Mouse (Mus musculus) layer of hippocampus, adult 2 months (tissue): ENCODE results near the gene Vwa7. TPM values are rescaled to one million over a fixed set of nuclear protein-coding genes. Genes with fewer than 3 reads are reported as not detected.
"Not testable (repeated sequence)": the region's sequence is repeated elsewhere in the genome, so short reads cannot be mapped to it uniquely, and the experiment has no call there.

Experiments used
- DNase-seq, 2 experiments: peaks; one replicate each; pipeline ENCODE4 v3.0.0; 2022; ENCODE audit warnings: low spot score in 2 of 2
- H3K27ac ChIP-seq: fragments of 200-600 bp; 2 replicates; pipeline ENCODE4 v1.8.1; 2022
- H3K4me3 ChIP-seq: fragments of 200-600 bp; 2 replicates; pipeline ENCODE4 v1.8.1; 2022; ENCODE audit warnings: mild to moderate bottlenecking
- CTCF ChIP-seq: fragments of 200-600 bp; conservative IDR thresholded peaks from 2 replicates; pipeline ENCODE4 v1.8.1; 2022; ENCODE audit warnings: antibody characterized with exemption, mild to moderate bottlenecking, moderate library complexity
- long read RNA-seq, 2 experiments: library from polyadenylated mRNA; stranded (forward); transcript quantifications; one replicate each; pipeline ENCODE4 v2.0.0; 2021; ENCODE audit warnings: borderline mapping rate in 2 of 2
- total RNA-seq, 2 experiments: library from RNA; stranded (reverse); gene quantifications; 2 replicates each; pipeline ENCODE4 v1.2.3; 2021

Gene Vwa7
- total RNA-seq = under 1 TPM; 0.20 to 0.26 TPM
- long read RNA-seq, experiment 1 = 0 reads
- long read RNA-seq, experiment 2 = 0 reads

GRCm38 (mm10) chr17:35016376-35016775, at the start of gene Vwa7:
Gene Vwa7, plus strand, starts transcription at chr17:35016579.
- TF ChIP-seq CTCF = no peak
- Histone ChIP-seq H3K27ac (no peak within 1 kb of the TSS), H3K4me3 (no peak within 1 kb of the TSS)
- no peak for DNase-seq

DNA sequence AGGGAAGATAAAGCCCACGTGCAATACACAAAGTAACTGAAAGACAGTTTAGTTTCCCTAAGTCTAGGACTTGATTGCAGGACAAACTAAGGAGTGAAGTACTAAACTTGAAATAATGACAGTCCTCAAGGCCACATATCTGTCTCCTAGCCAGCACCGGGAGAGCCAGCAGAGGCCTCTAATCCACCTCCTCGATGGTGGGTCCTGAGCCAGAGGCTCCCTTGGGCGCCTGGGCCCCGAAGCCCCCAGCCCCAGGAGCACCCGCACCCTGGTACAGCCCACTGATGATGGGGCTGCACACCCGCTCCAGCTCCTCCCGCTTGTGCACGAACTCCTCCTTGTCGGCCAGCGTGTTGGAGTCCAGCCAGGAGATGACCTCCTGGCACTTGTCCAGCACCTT, 46.6 kb upstream of the Vwa7 start, which contains the start of gene Gm20481:
Gene Gm20481 (plus strand): TSS at position 91 of the 400 bp plus-strand sequence.
- H3K27ac ChIP-seq, DNase-seq, H3K4me3 ChIP-seq: not testable (repeated sequence)

DNA sequence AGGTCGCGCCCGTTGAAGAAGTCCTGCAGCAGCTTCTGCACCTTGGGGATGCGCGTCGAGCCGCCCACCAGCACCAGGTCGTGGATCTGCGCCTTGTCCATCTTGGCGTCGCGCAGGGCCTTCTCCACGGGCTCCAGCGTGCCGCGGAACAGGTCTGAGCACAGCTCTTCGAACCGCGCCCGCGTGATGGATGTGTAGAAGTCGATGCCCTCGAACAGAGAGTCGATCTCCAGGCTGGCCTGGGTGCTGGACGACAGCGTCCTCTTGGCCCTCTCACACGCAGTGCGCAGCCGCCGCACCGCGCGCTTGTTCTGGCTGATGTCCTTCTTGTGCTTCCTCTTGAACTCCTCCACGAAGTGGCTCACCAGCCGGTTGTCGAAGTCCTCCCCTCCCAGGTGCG, 45.5 kb upstream of the Vwa7 start:
- DNase-seq, H3K4me3 ChIP-seq, H3K27ac ChIP-seq: not testable (repeated sequence)

GRCm38 (mm10) chr17:34971694-34972068, 44.7 kb upstream of the Vwa7 start:
- not testable (repeated sequence) for H3K27ac ChIP-seq, DNase-seq
- peak overlapping the region; percentile 59 for H3K4me3 ChIP-seq

GRCm38 (mm10) chr17:34972069-34972749, 44.2 kb upstream of the Vwa7 start, which contains the start of the genes Hspa1a and Hspa1l:
Gene Hspa1a, minus strand, starts transcription at chr17:34972156.
Gene Hspa1l, plus strand, starts transcription at chr17:34972703.
- DNase-seq = peak; percentile 61 to 71
- H3K27ac ChIP-seq = peak within 1 kb of the TSS; percentile 81
- H3K4me3 ChIP-seq = peak within 1 kb of the TSS; percentile 59

GRCm38 (mm10) chr17:34975581-34976492, 40.5 kb upstream of the Vwa7 start:
- no peak overlapping the region for H3K27ac ChIP-seq
- no peak overlapping the region for H3K4me3 ChIP-seq
- no peak for TF ChIP-seq CTCF
- DNase-seq = no peak

GRCm38 (mm10) chr17:34977000-34977399, 39.4 kb upstream of the Vwa7 start:
- no peak for DNase-seq
- Histone ChIP-seq H3K27ac (no peak overlapping the region), H3K4me3 (no peak overlapping the region)
- no peak for TF ChIP-seq CTCF

GRCm38 (mm10) chr17:34978239-34978638, 38.1 kb upstream of the Vwa7 start:
- TF ChIP-seq CTCF = no peak
- DNase-seq = no peak
- H3K27ac ChIP-seq = no peak overlapping the region
- H3K4me3 ChIP-seq = no peak overlapping the region

- H3K4me3 ChIP-seq = no peak overlapping the region
- no peak for DNase-seq
- no peak for TF ChIP-seq CTCF
- no peak overlapping the region for H3K27ac ChIP-seq
These were observed 36.7 kb upstream of the Vwa7 start for GRCm38 (mm10) chr17:34979631-34980030.

- peak; percentile 88 for TF ChIP-seq CTCF
- Histone ChIP-seq H3K27ac (peak overlapping the region; percentile 95), H3K4me3 (peak overlapping the region; percentile 74)
- peak in 1 of 2 experiments; percentile 41 for DNase-seq
These were observed 35.7 kb upstream of the Vwa7 start for GRCm38 (mm10) chr17:34980655-34981054.

DNA sequence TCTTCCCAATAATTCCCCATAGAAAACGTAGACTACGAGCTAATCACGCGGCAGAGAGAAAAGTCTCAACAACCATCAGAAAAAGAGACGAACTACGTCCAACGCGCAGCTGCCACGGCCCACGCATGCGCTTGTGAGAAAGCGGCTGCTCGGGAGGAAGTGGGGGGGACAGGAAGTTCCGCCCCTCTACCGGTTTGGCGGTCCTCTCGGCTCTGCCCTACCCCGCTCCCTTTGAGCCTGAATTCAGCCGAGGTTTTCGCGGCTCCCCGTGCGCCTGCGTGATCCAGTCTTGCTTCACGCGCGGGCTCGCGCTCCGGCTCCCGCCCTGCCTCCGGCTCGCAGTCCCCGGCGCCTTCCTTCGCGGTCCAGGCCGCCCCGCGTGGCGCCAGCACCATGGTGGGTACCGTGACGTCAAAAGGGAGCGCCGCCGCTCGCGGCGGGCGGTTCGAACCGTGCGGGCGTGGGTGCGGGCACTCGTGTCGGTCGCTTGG, 34.6 kb upstream of the Vwa7 start, which contains the start of gene Lsm2:
Gene Lsm2 (plus strand): TSS at position 173 of the 491 bp plus-strand sequence.
- DNase-seq = peak; percentile 89 to 94
- H3K27ac ChIP-seq = peak within 1 kb of the TSS; percentile 95
- peak within 1 kb of the TSS; percentile 74 for H3K4me3 ChIP-seq
- 0 out of 2 replicates have a peak, but pooled peaks have one; percentile 49 for TF ChIP-seq CTCF

GRCm38 (mm10) chr17:34982328-34982727, 34.1 kb upstream of the Vwa7 start:
- TF ChIP-seq CTCF = no peak
- DNase-seq = no peak
- peak overlapping the region; percentile 95 for H3K27ac ChIP-seq
- H3K4me3 ChIP-seq = peak overlapping the region; percentile 74

DNA sequence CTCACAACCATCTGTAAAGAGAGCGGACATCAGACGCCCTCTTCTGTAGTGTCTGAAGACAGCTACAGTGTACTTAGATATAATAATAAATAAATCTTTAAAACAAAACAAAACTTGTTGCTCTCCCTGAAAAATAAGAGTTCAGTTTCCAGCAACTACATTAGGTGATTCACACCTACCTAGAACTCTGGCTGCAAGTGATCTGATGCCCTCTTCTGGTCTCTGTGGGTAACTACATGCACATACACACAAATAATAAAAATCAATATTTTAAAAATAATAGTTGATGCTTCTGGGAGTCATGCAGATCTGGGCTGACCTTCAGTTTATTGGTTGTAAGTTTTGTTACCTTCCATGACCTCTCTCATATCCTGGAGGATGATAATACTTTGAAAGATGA, 32.2 kb upstream of the Vwa7 start:
- no peak overlapping the region for H3K4me3 ChIP-seq
- peak; percentile 92 for TF ChIP-seq CTCF
- no peak for DNase-seq
- no peak overlapping the region for H3K27ac ChIP-seq
